Mouse (Mus musculus) ES-Bruce4 (cell line): ENCODE measurements around the gene C1qtnf3.

Experiments
- CTCF ChIP-seq: IDR thresholded peaks from one replicate; pipeline ENCODE4 v1.8.1; 2011; ENCODE audit warnings: low read depth, low read length
- EP300 ChIP-seq: IDR thresholded peaks from 2 replicates; pipeline ENCODE4 v1.6.1; 2011; ENCODE audit warnings: low read depth, low read length; ENCODE audit not compliant: insufficient read depth
- POLR2A ChIP-seq: IDR thresholded peaks from one replicate; pipeline ENCODE4 v1.8.1; 2011; ENCODE audit warnings: low read length; ENCODE audit not compliant: insufficient read depth

- TF ChIP-seq CTCF (no peak), EP300 (no peak), POLR2A (no peak)
These were observed 52.5 kb downstream of the C1qtnf3 start for GRCm38 (mm10) chr15:11004646-11005045.
